Mouse (Mus musculus): ENCODE data around the gene Ate1.

GRCm38 (mm10) chr7:130527306-130527705 is 7.1 kb upstream of the Ate1 start:
- no peak for TF ChIP-seq CTCF (IDR thresholded peaks at IDR 0.05)
- no peak for TF ChIP-seq EP300 (IDR thresholded peaks at IDR 0.05)
